Mouse (Mus musculus) brain, embryonic 14.5 days (tissue): ENCODE measurements around the gene Kctd11.

Source experiments
- CTCF ChIP-seq: fragments of 200-500 bp; IDR thresholded peaks from 2 replicates; pipeline ENCODE4 v1.5.1; 2012; ENCODE audit warnings: inconsistent platforms, mild to moderate bottlenecking, moderate library complexity, borderline replicate concordance; ENCODE audit not compliant: insufficient read depth, insufficient read length; ENCODE audit errors: extremely low read depth
- POLR2A ChIP-seq: fragments of 200-500 bp; IDR thresholded peaks from 2 replicates; pipeline ENCODE4 v1.6.1; 2012; ENCODE audit warnings: mild to moderate bottlenecking, inconsistent platforms, borderline replicate concordance; ENCODE audit not compliant: poor library complexity, insufficient read depth, insufficient read length, severe bottlenecking; ENCODE audit errors: extremely low read depth

GRCm38 (mm10) chr11:69870289-69871069, 10.7 kb downstream of the Kctd11 start:
- TF ChIP-seq CTCF: no peak
- TF ChIP-seq POLR2A: no peak
